ENCODE assay signal across 13 mouse cellular contexts in the genomic region with DNA sequence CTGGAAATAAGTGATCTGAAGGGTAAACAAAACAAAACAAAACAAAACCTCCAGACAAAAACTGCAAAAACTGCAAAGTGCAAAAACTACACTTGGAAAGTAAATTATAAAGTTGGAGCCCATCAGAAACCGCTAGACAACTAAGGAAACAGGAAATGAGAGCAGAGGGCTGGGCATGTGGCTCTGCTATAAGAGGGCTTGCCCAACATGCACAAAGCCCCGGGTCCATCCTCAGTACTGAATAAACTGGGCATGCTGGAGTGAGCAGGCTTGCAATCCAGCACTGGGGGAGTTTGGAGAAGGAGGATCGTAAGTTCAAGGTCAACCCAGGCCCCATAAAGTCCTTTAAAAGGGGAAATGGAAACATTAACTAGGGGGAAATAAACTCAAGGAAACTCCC.
"Had no signal": no experiment of that assay in that cellular context is flagged by ENCODE, and none has a peak within 500 bp of the region (broad histone marks: within the 10 kb centered on the region; RNA-seq: fewer than 3 reads in every experiment).

No protein-coding gene starts in this region.

- DNase-seq: kidney, adult 11 months; kidney, adult 8-10 months; kidney, postnatal 10 days; kidney, postnatal 36 days; layer of hippocampus, postnatal 36 days; liver, postnatal 0 days; lung, embryonic 14.5 days; lung, postnatal 36 days; right cerebral cortex, postnatal 25 days; thymus, adult 18-20 months; thymus, postnatal 36 days had no signal

- ATAC-seq: liver, postnatal 0 days; lung, postnatal 0 days; midbrain, embryonic 13.5 days had no signal
